Mouse (Mus musculus) G1E (cell line): Measurements from ENCODE around the gene Pltp.

ENCODE experiments used
- CTCF ChIP-seq: IDR thresholded peaks from 2 replicates; pipeline ENCODE4 v1.5.1; 2012; ENCODE audit warnings: low read depth, low read length, inconsistent platforms, mixed read lengths
- GATA1 ChIP-seq: IDR thresholded peaks from 2 replicates; pipeline ENCODE4 v1.6.1; 2012; ENCODE audit warnings: borderline replicate concordance, low read length, inconsistent platforms, mixed read lengths
- TAL1 ChIP-seq: conservative IDR thresholded peaks from 2 replicates; pipeline ENCODE4 v1.6.1; 2012; ENCODE audit warnings: low read depth, low read length, inconsistent platforms, mixed read lengths

- TF ChIP-seq CTCF (no peak), GATA1 (no peak), TAL1 (no peak)
Measured at GRCm38 (mm10) chr2:164864593-164864992, 7.1 kb upstream of the Pltp start.
